Mouse (Mus musculus): ENCODE measurements at regions not wholly inside any gene's neighbourhood (a gene's known extent, or its start where the extent isn't known, plus 50 kb on each side); places are given as distances from the start of the nearest gene placed in this dataset.

DNA sequence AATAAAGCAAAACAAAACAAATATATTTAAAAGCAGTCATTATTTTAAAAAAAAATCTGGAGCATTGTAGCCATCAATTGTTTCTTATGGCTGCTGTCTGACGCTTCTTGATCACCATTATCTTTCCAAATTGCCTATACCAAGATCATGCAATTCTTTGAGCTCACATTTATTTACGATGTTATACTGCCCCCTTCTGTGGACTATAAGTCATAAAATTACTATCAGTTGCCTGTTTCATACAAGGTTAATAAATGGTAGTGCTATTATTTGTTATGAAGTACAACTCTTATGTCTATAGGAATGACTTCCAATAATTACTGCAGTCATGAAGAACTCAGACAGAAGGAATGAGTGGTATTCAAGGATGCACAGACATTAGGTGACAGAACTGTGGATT lies 57.3 kb upstream of the Eda2r start:
- Histone ChIP-seq H3K9me3 (no peaks in the 10 kb centered on the region), H3K27me3 (no peaks in the 10 kb centered on the region), H3K27ac (no peak overlapping the region), H3K4me1 (no peaks in the 10 kb centered on the region), H3K4me3 (no peak overlapping the region), H3K9ac (no peak overlapping the region), H3K36me3 (no peaks in the 10 kb centered on the region), H3K4me2 (no peak overlapping the region)
- 56% methylated on average over 2 of the region's 2 CpGs for WGBS
- no peak for ATAC-seq (ENCODE audit: borderline replicate concordance, extremely low read depth, low FRiP score, low TSS enrichment)

DNA sequence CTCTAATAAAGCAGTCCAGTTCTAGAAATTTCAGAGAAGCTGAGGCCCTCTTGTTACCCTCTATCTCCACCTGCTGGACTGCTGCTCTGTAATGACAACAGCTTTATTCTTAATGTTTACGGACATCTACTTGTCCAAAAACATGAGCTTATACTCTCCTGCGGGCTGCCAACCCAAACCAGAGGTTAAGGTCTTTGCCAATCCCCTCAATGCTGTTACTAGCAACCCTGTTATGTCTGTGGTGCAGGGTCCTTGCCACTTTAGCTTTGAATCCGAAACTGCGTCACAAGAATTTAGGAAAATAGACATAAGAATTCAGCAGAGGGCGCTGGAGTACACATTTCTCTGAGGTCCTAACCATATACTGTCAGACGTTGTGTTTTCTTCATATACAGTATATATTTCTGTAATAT lies 54.4 kb upstream of the Eda2r start:
- WGBS: 10% methylated on average over 6 of the region's 6 CpGs
- Histone ChIP-seq H3K9ac (no peak overlapping the region), H3K9me3 (no peaks in the 10 kb centered on the region), H3K36me3 (no peaks in the 10 kb centered on the region), H3K27ac (no peak overlapping the region), H3K4me3 (peak overlapping the region; percentile 38), H3K27me3 (no peaks in the 10 kb centered on the region), H3K4me2 (peak overlapping the region; percentile 43), H3K4me1 (no peaks in the 10 kb centered on the region)
- ATAC-seq (ENCODE audit: borderline replicate concordance, extremely low read depth, low FRiP score, low TSS enrichment): no peak
